Mouse (Mus musculus) ES-E14 (cell line): Measurements from ENCODE around the gene Nyap1.

Experiments
- CHD2 ChIP-seq: IDR thresholded peaks from 2 replicates; pipeline ENCODE4 v1.6.1; 2014; ENCODE audit warnings: mild to moderate bottlenecking, low read depth, low read length, inconsistent platforms
- HCFC1 ChIP-seq: IDR thresholded peaks from 2 replicates; pipeline ENCODE4 v1.6.1; 2012; ENCODE audit warnings: low read length, inconsistent platforms, borderline replicate concordance; ENCODE audit not compliant: insufficient read depth
- MAFK ChIP-seq: IDR thresholded peaks from 2 replicates; pipeline ENCODE4 v1.6.1; 2014; ENCODE audit warnings: mild to moderate bottlenecking, low read depth, low read length, inconsistent platforms; ENCODE audit not compliant: insufficient read depth
- ZC3H11A ChIP-seq: IDR thresholded peaks from 2 replicates; pipeline ENCODE4 v1.6.1; 2012; ENCODE audit warnings: low read depth, mild to moderate bottlenecking, inconsistent platforms, low read length, borderline replicate concordance
- ZNF384 ChIP-seq: IDR thresholded peaks from 2 replicates; pipeline ENCODE4 v1.6.1; 2012; ENCODE audit warnings: low read depth, low read length, inconsistent platforms

GRCm38 (mm10) chr5:137775587-137776290, 34.3 kb upstream of the Nyap1 start:
- TF ChIP-seq ZNF384 (no peak), ZC3H11A (no peak), MAFK (no peak), CHD2 (no peak), HCFC1 (no peak)
